Mouse (Mus musculus): ENCODE results near the gene G530012D18Rik. TPM values are rescaled to one million over a fixed set of nuclear protein-coding genes. Genes with fewer than 3 reads are reported as not detected.

G530012D18Rik gene
- polyA plus RNA-seq (2017; shearing (Covaris generic)) = not detected

DNA sequence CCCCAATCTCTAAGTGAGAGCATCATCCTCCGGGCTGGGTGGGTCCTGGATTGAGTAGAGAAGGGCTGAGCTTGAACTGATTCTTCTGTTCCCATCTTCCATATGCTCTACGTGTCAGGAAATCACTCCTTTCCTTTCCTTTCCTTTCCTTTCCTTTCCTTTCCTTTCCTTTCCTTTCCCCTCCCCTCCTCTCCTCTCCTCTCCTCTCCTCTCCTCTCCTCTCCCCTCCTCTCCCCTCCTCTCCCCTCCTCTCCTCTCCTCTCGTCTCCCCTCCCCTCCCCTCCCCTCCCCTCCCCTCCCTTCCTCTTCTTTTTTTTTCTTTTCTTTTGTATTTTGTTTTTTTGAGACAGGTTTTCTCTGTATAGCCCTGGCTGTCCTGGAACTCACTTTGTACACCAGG is at the start of gene G530012D18Rik:
Gene G530012D18Rik (plus strand): TSS at position 301 of the 400 bp plus-strand sequence.

GRCm38 (mm10) chr1:85598271-85599012 is 23.0 kb downstream of the G530012D18Rik start, which contains the start of gene Sp110:
Sp110 (minus strand) TSS chr1:85598817.

GRCm38 (mm10) chr1:85600078-85600477 is 24.6 kb downstream of the G530012D18Rik start, which contains the start of gene Sp140:
Sp140 (plus strand) TSS chr1:85600378.

Other genes starting within 250 kb of the G530012D18Rik start
- 193 TPM for gene Sp110, start 23.1 kb downstream of the G530012D18Rik start, polyA plus RNA-seq (2017; shearing (Covaris generic))
- gene Sp140, start 24.7 kb downstream of the G530012D18Rik start, polyA plus RNA-seq (2017; shearing (Covaris generic)) = 27.1 TPM
- 698 TPM for gene Sp100, start 74.3 kb downstream of the G530012D18Rik start, polyA plus RNA-seq (2017; shearing (Covaris generic))
- 16.9 TPM for gene A630001G21Rik, start 203.0 kb downstream of the G530012D18Rik start, polyA plus RNA-seq (2017; shearing (Covaris generic))
- 176 TPM for gene Cab39, start 217.8 kb downstream of the G530012D18Rik start, polyA plus RNA-seq (2017; shearing (Covaris generic))